Mouse (Mus musculus): Measurements from ENCODE around the gene Zfp146.

- no peak for TF ChIP-seq CTCF (IDR thresholded peaks at IDR 0.05; ENCODE audit: insufficient read depth, low read depth, low read length)
- TF ChIP-seq POLR2A (IDR thresholded peaks at IDR 0.05; ENCODE audit: insufficient read depth, low read depth, low read length): no peak
Observed at GRCm38 (mm10) chr7:30189116-30189491, 19.6 kb upstream of the Zfp146 start.

All from olfactory bulb, adult 2 months (tissue).